Mouse (Mus musculus): Measurements from ENCODE around the gene Gzmf.

GRCm38 (mm10) chr14:56203975-56204374, 7.2 kb downstream of the Gzmf start:
- TF ChIP-seq CTCF (IDR thresholded peaks at IDR 0.05; ENCODE audit: borderline replicate concordance, insufficient read depth, low read depth, low read length) (peak; percentile 86), POLR2A (IDR thresholded peaks at IDR 0.05; ENCODE audit: borderline replicate concordance, insufficient read depth, low read length) (no peak)

Measured in cerebellum, adult 2 months (tissue).